10 mouse cellular contexts compared by ENCODE assay signal in the genomic region with DNA sequence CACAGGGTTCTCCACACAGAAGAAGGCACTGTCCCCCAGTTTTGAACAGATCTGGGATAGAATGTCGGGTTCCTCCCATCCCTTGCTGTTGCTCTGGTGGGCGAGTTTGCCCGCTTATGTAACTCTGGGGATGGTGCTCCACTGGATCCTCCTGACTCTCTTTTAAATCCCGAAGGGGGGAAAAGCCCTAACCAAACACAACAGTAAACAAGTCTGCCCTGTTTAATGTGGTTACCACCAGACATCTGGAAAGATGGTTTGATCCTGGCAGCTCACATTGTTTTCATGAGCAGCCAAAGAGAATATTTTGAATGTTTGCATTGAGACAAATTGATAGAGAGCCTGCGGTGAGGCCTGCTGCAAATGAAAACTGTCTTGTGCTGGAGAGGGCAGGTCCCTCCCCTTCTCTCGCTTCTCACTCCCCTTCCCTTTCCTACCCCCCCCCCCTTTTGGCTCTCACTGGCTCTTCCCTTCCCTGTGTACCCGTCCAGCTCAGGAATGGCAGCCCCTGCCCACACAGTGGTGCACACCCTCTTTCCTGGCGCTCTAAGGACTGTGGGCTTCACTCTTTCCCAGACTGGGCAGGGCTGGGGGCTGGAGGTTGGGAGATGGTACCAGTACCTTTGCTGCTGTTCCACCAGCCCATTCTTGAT. TPM values are rescaled to one million over a fixed set of nuclear protein-coding genes. Genes with fewer than 3 reads are reported as not detected.
DNase-seq lines count a peak whose midpoint lies in the region; ATAC-seq and TF ChIP-seq lines count a peak whose summit lies in the region.
"Had no signal": no experiment of that assay in that cellular context is flagged by ENCODE, and none has a peak within 500 bp of the region (broad histone marks: within the 10 kb centered on the region; RNA-seq: fewer than 3 reads in every experiment).

No protein-coding gene starts in this region.

- H3K27me3 ChIP-seq in hindbrain, embryonic 11.5 days (ENCODE audit: control insufficient read depth, insufficient read depth, low read length), result peaks cover 86% of the 10 kb centered on the region
- peaks cover 89% of the 10 kb centered on the region for H3K27me3 ChIP-seq in hindbrain, embryonic 14.5 days (ENCODE audit: control insufficient read depth, insufficient read depth, low read length)
- peaks cover 71% of the 10 kb centered on the region for H3K27me3 ChIP-seq in neural tube, embryonic 11.5 days (ENCODE audit: control insufficient read depth, insufficient read depth, low read length)
- H3K27me3 ChIP-seq in heart, embryonic 15.5 days, result peaks cover 67% of the 10 kb centered on the region
- H3K27me3 ChIP-seq in liver, postnatal 0 days (ENCODE audit: insufficient read depth, low read length), result peaks cover 67% of the 10 kb centered on the region

- 0% methylated on average over 8 of the region's 8 CpGs for WGBS in hindbrain, embryonic 11.5 days
- 5% methylated on average over 8 of the region's 8 CpGs for WGBS in hindbrain, embryonic 14.5 days
- 1% methylated on average over 8 of the region's 8 CpGs for WGBS in neural tube, embryonic 11.5 days
- WGBS in heart, embryonic 15.5 days, result 24% methylated on average over 8 of the region's 8 CpGs
- 28% methylated on average over 8 of the region's 8 CpGs for WGBS in liver, postnatal 0 days (ENCODE audit: insufficient replicate concordance)

- no peak overlapping the region for H3K9ac ChIP-seq in hindbrain, embryonic 11.5 days (ENCODE audit: low read depth, low read length)
- no peak overlapping the region for H3K9ac ChIP-seq in hindbrain, embryonic 14.5 days
- H3K9ac ChIP-seq in neural tube, embryonic 11.5 days (ENCODE audit: low read length), result no peak overlapping the region
- no peak overlapping the region for H3K9ac ChIP-seq in heart, embryonic 15.5 days
- H3K9ac ChIP-seq in liver, postnatal 0 days (replicated peaks), result no peak overlapping the region

- TF ChIP-seq EP300 in liver, postnatal 0 days (IDR thresholded peaks at IDR 0.05; ENCODE audit: low read depth), result no peak

- H3K9me3 ChIP-seq in hindbrain, embryonic 11.5 days (ENCODE audit: control insufficient read depth, low read length), result no peaks in the 10 kb centered on the region
- H3K9me3 ChIP-seq in hindbrain, embryonic 14.5 days (ENCODE audit: control insufficient read depth, low read length), result no peaks in the 10 kb centered on the region
- H3K9me3 ChIP-seq in neural tube, embryonic 11.5 days (ENCODE audit: control insufficient read depth, low read length), result no peaks in the 10 kb centered on the region
- no peaks in the 10 kb centered on the region for H3K9me3 ChIP-seq in heart, embryonic 15.5 days (replicated peaks)
- no peaks in the 10 kb centered on the region for H3K9me3 ChIP-seq in liver, postnatal 0 days (ENCODE audit: low read length)
- H3K9me3 ChIP-seq: forebrain, embryonic 12.5 days had no signal

- H3K4me3 ChIP-seq in hindbrain, embryonic 11.5 days (ENCODE audit: low read depth, low read length), result peak overlapping the region; percentile 17; the same call in 1 of the 2 replicates
- no peak overlapping the region for H3K4me3 ChIP-seq in hindbrain, embryonic 14.5 days (replicated peaks; ENCODE audit: low read length)
- H3K4me3 ChIP-seq in neural tube, embryonic 11.5 days (ENCODE audit: low read depth, low read length), result no peak overlapping the region; the same call in 1 of the 2 replicates
- peak overlapping the region; percentile 81; the same call in 1 of the 2 replicates for H3K4me3 ChIP-seq in heart, embryonic 15.5 days
- H3K4me3 ChIP-seq in liver, postnatal 0 days (ENCODE audit: low read depth, low read length), result no peak overlapping the region

- H3K4me1 ChIP-seq in hindbrain, embryonic 11.5 days (replicated peaks; ENCODE audit: control insufficient read depth, insufficient read depth, low read length), result peaks cover 16% of the 10 kb centered on the region; the same call in 1 of the 2 replicates
- H3K4me1 ChIP-seq in hindbrain, embryonic 14.5 days (replicated peaks; ENCODE audit: control insufficient read depth, insufficient read depth, low read length), result peaks cover 46% of the 10 kb centered on the region
- H3K4me1 ChIP-seq in neural tube, embryonic 11.5 days (ENCODE audit: control insufficient read depth, insufficient read depth, low read length), result peaks cover 26% of the 10 kb centered on the region
- peaks cover 42% of the 10 kb centered on the region for H3K4me1 ChIP-seq in heart, embryonic 15.5 days (replicated peaks)
- H3K4me1 ChIP-seq in liver, postnatal 0 days (ENCODE audit: insufficient read depth), result peaks cover 15% of the 10 kb centered on the region

- peak; percentile 34 for DNase-seq in hindbrain, embryonic 11.5 days (ENCODE audit: low spot score)
- DNase-seq in hindbrain, embryonic 14.5 days (ENCODE audit: low spot score), result no peak
- peak; percentile 56 for DNase-seq in neural tube, embryonic 11.5 days (ENCODE audit: low spot score)
- DNase-seq in neural tube, embryonic 10.5 days (ENCODE audit: extremely low spot score, low spot score), result no peak
- DNase-seq in liver, postnatal 0 days, result no peak
- no peak for DNase-seq in cerebellum, adult 11-12 months
- DNase-seq: cerebellum, adult 11 months had no signal

- TF ChIP-seq CTCF in liver, postnatal 0 days (IDR thresholded peaks at IDR 0.05; ENCODE audit: low read depth), result no peak

- H3K36me3 ChIP-seq in hindbrain, embryonic 11.5 days (ENCODE audit: control insufficient read depth, insufficient read depth, low read length), result no peaks in the 10 kb centered on the region
- H3K36me3 ChIP-seq in hindbrain, embryonic 14.5 days (replicated peaks; ENCODE audit: control insufficient read depth, insufficient read depth), result no peaks in the 10 kb centered on the region
- H3K36me3 ChIP-seq in neural tube, embryonic 11.5 days (ENCODE audit: control insufficient read depth, insufficient read depth, low read length), result no peaks in the 10 kb centered on the region
- no peaks in the 10 kb centered on the region for H3K36me3 ChIP-seq in heart, embryonic 15.5 days
- H3K36me3 ChIP-seq in liver, postnatal 0 days (replicated peaks; ENCODE audit: insufficient read depth, low read length), result no peaks in the 10 kb centered on the region
- H3K36me3 ChIP-seq: forebrain, embryonic 12.5 days had no signal

- no peak overlapping the region for H3K27ac ChIP-seq in hindbrain, embryonic 11.5 days (ENCODE audit: low read depth, low read length)
- H3K27ac ChIP-seq in hindbrain, embryonic 14.5 days, result no peak overlapping the region
- H3K27ac ChIP-seq in neural tube, embryonic 11.5 days (ENCODE audit: low read depth, low read length), result no peak overlapping the region
- H3K27ac ChIP-seq in heart, embryonic 15.5 days, result peak overlapping the region; percentile 88
- H3K27ac ChIP-seq in liver, postnatal 0 days (ENCODE audit: low read depth), result no peak overlapping the region
- H3K27ac ChIP-seq: forebrain, embryonic 12.5 days had no signal

- ATAC-seq in hindbrain, embryonic 11.5 days (ENCODE audit: low FRiP score), result no peak
- ATAC-seq in hindbrain, embryonic 14.5 days (ENCODE audit: low FRiP score), result no peak
- ATAC-seq in neural tube, embryonic 11.5 days (ENCODE audit: insufficient read depth, low FRiP score, low TSS enrichment), result no peak
- ATAC-seq in heart, embryonic 15.5 days (replicated peaks; ENCODE audit: insufficient number of reproducible peaks, insufficient read depth, low FRiP score, low read depth), result no peak
- no peak for ATAC-seq in liver, postnatal 0 days
- no peak for ATAC-seq in granulocyte monocyte progenitor cell, adult 5-6 weeks (replicated peaks; ENCODE audit: poor library complexity, severe bottlenecking)

- no peak overlapping the region for H3K4me2 ChIP-seq in hindbrain, embryonic 11.5 days (replicated peaks; ENCODE audit: low read depth, low read length)
- no peak overlapping the region for H3K4me2 ChIP-seq in hindbrain, embryonic 14.5 days (replicated peaks)
- H3K4me2 ChIP-seq in neural tube, embryonic 11.5 days (ENCODE audit: low read depth), result 0 out of 2 replicates have a peak overlapping the region, but pooled peaks have one; percentile 39
- peak overlapping the region; percentile 97 for H3K4me2 ChIP-seq in heart, embryonic 15.5 days
- peak overlapping the region; percentile 66 for H3K4me2 ChIP-seq in liver, postnatal 0 days (ENCODE audit: low read depth, low read length)

RNA-seq across cellular contexts. Expression of gene Fli1, which starts 1.4 kb away (rescaled TPM):
- 18.6 and 22.2 TPM in 2 replicates for polyA plus RNA-seq in hindbrain, embryonic 11.5 days (2014; fragmentation: Nextera tagmentation; extraction: Ambion mirVana)
- polyA plus RNA-seq in hindbrain, embryonic 14.5 days (2014; fragmentation: Nextera tagmentation; extraction: Ambion mirVana), result 7.9 and 9.1 TPM in 2 replicates
- polyA plus RNA-seq in neural tube, embryonic 11.5 days (2014; fragmentation: Nextera tagmentation; extraction: Ambion mirVana), result 22.8 and 24.4 TPM in 2 replicates
- polyA plus RNA-seq in heart, embryonic 15.5 days (2015; fragmentation: Nextera tagmentation; extraction: Ambion mirVana), result 20.6 and 21.8 TPM in 2 replicates
- 9.4 and 11.5 TPM in 2 replicates for polyA plus RNA-seq in liver, postnatal 0 days (2015; fragmentation: Nextera tagmentation; extraction: Ambion mirVana)
- total RNA-seq in granulocyte monocyte progenitor cell, adult 5-6 weeks (2014; fragmentation: Nextera tagmentation), result 63.4 and 68.3 TPM in 2 replicates
- 106 and 109 TPM in 2 replicates for total RNA-seq in granulocyte monocyte progenitor cell, adult 5-6 weeks (2017)

Comparison
In these comparisons a context has a peak if more than half of its experiments do, and no peak if none do; other contexts are left out.
1. DNase-seq: peak in hindbrain, embryonic 11.5 days (single experiment) and neural tube, embryonic 11.5 days (single experiment); none in hindbrain, embryonic 14.5 days (single experiment), neural tube, embryonic 10.5 days (single experiment), liver, postnatal 0 days (single experiment) and cerebellum, adult 11-12 months (single experiment).
2. H3K4me3 ChIP-seq: peak in hindbrain, embryonic 11.5 days (single experiment) and heart, embryonic 15.5 days (single experiment); none in hindbrain, embryonic 14.5 days (single experiment), neural tube, embryonic 11.5 days (single experiment) and liver, postnatal 0 days (single experiment).
3. H3K4me2 ChIP-seq: peak in neural tube, embryonic 11.5 days (single experiment), heart, embryonic 15.5 days (single experiment) and liver, postnatal 0 days (single experiment); none in hindbrain, embryonic 11.5 days (single experiment) and hindbrain, embryonic 14.5 days (single experiment).